Mouse (Mus musculus) spleen, adult 2 months (tissue): ENCODE data around the gene Chrm3. TPM values are rescaled to one million over a fixed set of nuclear protein-coding genes. Genes with fewer than 3 reads are reported as not detected.

Experiments
- DNase-seq, 2 experiments: peaks; one replicate each; pipeline versions ENCODE4 v3.0.0 to v3.0.0-alpha.2; 2012 to 2021; ENCODE audit warnings: low spot score in 2 of 2, low read depth in 1 of 2
- H3K27ac ChIP-seq: fragments of 200-500 bp; 2 replicates; pipeline ENCODE4 v1.5.1; 2012; ENCODE audit warnings: low read length, inconsistent platforms; ENCODE audit not compliant: insufficient read depth
- H3K27me3 ChIP-seq: fragments of 200-500 bp; 2 replicates; pipeline ENCODE4 v1.6.1; 2012; ENCODE audit warnings: mild to moderate bottlenecking, moderate library complexity, low read length, inconsistent platforms; ENCODE audit not compliant: control insufficient read depth, insufficient read depth
- H3K36me3 ChIP-seq: fragments of 200-500 bp; 2 replicates; pipeline ENCODE4 v1.6.1; 2012; ENCODE audit warnings: mild to moderate bottlenecking, low read length, inconsistent platforms; ENCODE audit not compliant: control insufficient read depth, insufficient read depth
- H3K4me1 ChIP-seq: fragments of 200-500 bp; 2 replicates; pipeline ENCODE4 v1.6.1; 2011; ENCODE audit warnings: inconsistent platforms; ENCODE audit not compliant: control insufficient read depth, insufficient read depth, insufficient read length
- H3K4me3 ChIP-seq: fragments of 200-500 bp; 2 replicates; pipeline ENCODE4 v1.5.1; 2011; ENCODE audit warnings: mild to moderate bottlenecking, inconsistent platforms; ENCODE audit not compliant: insufficient read depth, insufficient read length; ENCODE audit errors: extremely low read depth
- CTCF ChIP-seq: fragments of 200-500 bp; IDR thresholded peaks from 2 replicates; pipeline ENCODE4 v1.5.1; 2011; ENCODE audit warnings: mild to moderate bottlenecking, inconsistent platforms; ENCODE audit not compliant: insufficient read depth, insufficient read length, insufficient replicate concordance; ENCODE audit errors: extremely low read depth
- POLR2A ChIP-seq: fragments of 200-500 bp; IDR thresholded peaks from 2 replicates; pipeline ENCODE4 v1.6.1; 2011; ENCODE audit warnings: low read depth, low read length, inconsistent platforms
- WGBS: fragments of 180-500 bp; shearing (Covaris S2); methylation state at CpG from one replicate; pipeline ENCODE4 v1.1.7; 2018; 5-methylcytosine and 5-hydroxymethylcytosine counted together
- polyA plus RNA-seq: library from polyadenylated mRNA; depleted of rRNA; stranded (reverse); fragments of >200 nt; gene quantifications from 2 replicates; pipeline ENCODE4 v1.2.3, GENCODE M21; 2012

Chrm3 gene
- polyA plus RNA-seq, 1 experiment: 0.58 TPM

DNA sequence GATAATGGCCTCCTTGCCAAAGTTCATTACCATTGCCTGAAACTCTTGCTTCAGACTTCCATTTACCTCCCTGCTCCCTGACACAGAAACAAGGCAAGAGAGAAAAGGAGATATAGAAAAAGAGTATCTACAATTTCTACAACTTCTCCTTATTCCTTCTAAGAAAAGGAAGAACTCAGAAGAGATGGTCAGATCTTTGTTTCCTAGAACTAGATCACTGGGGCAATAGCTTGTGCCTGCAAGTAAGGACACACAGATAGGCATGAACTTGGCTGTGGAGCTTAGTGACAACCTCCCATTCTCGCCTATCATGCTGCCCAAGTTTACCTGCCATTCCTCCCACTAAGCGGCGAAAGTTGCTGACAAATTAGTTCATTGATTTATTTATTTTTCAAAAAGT lies 96.9 kb downstream of the Chrm3 start:
- H3K4me3 ChIP-seq: no peak overlapping the region

DNA sequence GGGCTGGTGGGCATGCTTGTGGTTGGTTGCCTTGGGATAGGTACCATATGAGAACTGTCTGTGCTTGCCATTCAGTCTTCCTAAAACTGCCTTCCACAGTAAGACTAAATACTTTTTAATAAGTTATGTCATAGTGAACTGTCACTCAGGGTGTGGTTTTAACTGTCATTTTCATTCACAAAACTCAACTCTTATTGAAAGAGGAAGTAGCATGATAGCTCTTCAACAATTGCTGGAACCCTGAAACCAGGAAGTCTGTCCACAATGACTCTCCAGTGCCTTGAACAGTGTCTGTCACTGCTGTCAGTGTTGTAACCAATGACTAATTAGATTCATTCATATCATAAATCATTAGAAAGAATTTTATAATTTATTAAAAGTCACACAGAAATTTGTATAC lies 107.6 kb downstream of the Chrm3 start:
- Histone ChIP-seq H3K27ac (no peak overlapping the region), H3K4me1 (no peaks in the 10 kb centered on the region), H3K27me3 (no peaks in the 10 kb centered on the region), H3K36me3 (no peaks in the 10 kb centered on the region), H3K4me3 (no peak overlapping the region)
- DNase-seq: peak in 1 of 2 experiments; percentile 3
- no peak for TF ChIP-seq CTCF
- TF ChIP-seq POLR2A: no peak

More for the DNA sequence above, 96.9 kb downstream of the Chrm3 start:
- Histone ChIP-seq H3K27me3 (no peaks in the 10 kb centered on the region), H3K4me1 (no peaks in the 10 kb centered on the region), H3K27ac (no peak overlapping the region), H3K36me3 (no peaks in the 10 kb centered on the region)
- TF ChIP-seq POLR2A (no peak), CTCF (no peak)
- WGBS: 89% methylated on average over 3 of the region's 3 CpGs
- DNase-seq: no peak

DNA sequence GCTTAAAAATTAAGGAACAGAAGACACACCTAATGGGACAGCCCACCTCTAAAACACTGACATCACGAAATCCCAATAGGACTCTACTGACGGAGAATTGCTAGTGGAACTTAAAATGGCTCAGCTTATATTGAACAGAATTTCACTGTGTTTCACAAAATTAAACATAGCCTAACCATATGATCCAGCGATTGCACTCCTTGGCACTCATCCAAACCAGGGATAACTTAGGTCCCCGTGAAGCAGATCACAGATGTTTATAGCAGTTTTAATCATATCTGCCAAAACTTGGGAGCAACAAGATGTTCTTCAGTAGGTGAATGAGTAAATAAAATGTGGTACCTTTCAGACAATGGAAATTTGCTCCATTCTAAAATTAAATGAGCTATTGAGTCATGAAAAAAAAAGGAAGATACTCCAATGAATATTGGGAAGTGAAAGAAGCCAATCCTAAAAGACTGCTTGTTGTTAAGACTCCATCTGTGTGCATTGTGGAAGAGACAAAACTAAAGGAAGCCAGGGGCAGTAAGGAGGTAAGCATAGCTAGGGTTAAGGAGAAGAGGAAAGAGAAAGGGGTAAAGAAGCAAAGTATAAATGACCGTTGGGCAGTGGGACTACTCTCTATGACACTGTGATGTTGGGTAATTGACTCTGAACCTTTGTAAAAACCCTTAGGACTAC lies 109.0 kb downstream of the Chrm3 start:
- DNase-seq: no peak
- no peak overlapping the region for H3K4me3 ChIP-seq
- H3K4me1 ChIP-seq: no peaks in the 10 kb centered on the region
- no peaks in the 10 kb centered on the region for H3K27me3 ChIP-seq
- no peak for TF ChIP-seq POLR2A
- no peak for TF ChIP-seq CTCF
- no peaks in the 10 kb centered on the region for H3K36me3 ChIP-seq
- 83% methylated on average over 5 of the region's 5 CpGs for WGBS
- H3K27ac ChIP-seq: no peak overlapping the region

DNA sequence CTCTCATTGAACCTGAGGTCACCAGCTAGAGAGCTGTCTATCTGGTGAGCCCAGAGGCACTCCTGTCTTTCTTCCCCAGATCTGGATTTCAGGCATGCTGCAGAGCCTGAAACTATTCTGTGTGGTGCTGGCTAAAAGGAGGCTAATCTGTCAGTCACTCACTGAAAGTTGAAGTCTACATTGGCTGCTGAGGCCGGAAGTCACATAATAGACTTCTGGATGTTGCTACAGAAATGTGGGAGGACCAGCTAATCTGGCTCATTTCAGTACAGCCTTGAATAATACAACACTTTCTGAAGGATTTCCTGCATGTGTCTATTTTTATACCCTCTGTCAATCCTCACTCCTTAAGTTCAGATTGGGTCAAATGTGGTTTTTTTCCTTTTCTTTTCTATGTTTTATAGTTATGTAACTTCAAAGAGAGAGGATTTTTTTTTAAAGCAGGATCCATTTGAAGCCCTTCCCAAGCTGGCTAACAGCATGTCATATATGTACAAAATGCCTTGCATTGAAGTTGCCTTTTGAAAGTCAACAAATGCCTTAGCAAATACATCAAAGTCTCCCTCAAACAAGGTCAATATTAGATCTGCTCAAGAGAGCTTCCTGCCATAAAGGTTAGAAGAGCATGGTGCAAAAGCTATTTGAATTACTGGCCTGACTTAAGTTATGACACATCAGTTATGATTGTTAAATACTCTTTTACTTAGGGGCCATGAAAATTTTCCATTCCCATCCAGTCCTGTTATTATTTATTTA lies 116.2 kb downstream of the Chrm3 start:
- no peaks in the 10 kb centered on the region for H3K4me1 ChIP-seq
- TF ChIP-seq CTCF (no peak), POLR2A (no peak)
- DNase-seq: no peak
- no peak overlapping the region for H3K27ac ChIP-seq
- 20% methylated on average over 1 of the region's 1 CpGs for WGBS
- no peaks in the 10 kb centered on the region for H3K27me3 ChIP-seq
- H3K36me3 ChIP-seq: no peaks in the 10 kb centered on the region
- no peak overlapping the region for H3K4me3 ChIP-seq

DNA sequence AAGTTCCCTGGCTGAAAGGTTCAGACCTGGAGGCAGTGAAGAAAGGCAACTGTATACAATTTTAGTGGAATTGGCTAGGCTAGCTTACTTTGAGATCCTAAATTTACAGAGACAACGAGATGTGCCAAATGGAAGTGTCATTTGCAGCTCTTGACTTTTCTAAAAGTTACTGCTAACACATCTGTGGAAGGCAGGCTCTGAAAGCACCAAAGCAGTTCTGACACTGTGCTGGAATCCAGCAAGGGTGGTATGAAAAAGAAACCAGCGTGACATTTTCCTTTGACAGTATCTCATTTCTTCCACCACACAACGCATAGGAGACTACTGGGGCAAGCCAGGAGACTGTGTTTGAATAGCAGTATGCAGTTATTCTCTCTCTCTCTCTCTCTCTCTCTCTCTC lies 120.4 kb downstream of the Chrm3 start:
- H3K36me3 ChIP-seq: no peaks in the 10 kb centered on the region
- no peaks in the 10 kb centered on the region for H3K4me1 ChIP-seq
- H3K4me3 ChIP-seq: no peak overlapping the region
- no peaks in the 10 kb centered on the region for H3K27me3 ChIP-seq
- 95% methylated on average over 3 of the region's 3 CpGs for WGBS
- TF ChIP-seq CTCF (no peak), POLR2A (no peak)
- no peak overlapping the region for H3K27ac ChIP-seq
- no peak for DNase-seq

DNA sequence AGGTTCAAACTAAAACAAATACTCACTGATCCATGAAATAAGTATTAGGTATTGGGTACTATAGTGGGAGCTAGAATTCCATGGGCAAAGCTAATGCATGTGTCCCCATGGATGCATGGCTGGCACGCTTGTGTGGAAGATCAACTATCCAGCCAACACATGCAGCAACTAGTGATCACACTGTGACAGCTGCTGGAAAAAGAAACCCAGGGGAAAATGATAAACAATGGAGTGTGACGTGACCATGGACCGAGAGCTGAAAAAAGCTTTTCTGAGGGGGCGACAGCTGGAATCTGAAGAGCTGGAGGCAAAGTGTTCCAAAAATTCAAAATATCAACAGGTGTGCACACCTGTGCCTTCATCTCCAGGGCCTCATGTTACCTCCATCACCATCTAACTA lies 120.8 kb downstream of the Chrm3 start:
- 92% methylated on average over 4 of the region's 4 CpGs for WGBS

DNA sequence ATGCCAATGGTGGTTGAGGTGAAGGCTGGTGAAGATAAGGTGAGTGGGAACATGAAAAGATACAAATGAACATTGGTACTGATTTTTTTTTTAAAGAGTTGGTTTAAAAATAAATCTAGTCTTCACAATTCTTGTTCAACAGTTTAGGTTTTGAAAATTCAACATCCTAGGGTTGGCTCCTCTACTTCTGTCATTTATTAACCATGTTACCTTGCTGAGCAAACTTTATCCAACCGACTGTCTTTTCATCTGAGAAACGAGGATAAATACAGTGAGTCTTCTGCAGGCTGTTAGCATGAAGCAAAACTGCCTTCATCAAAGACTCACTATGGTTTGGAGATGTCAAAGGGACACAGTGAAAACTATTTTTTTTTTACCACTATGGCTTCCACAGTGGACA lies 123.0 kb downstream of the Chrm3 start:
- 76% methylated on average over 2 of the region's 2 CpGs for WGBS
- no peak for DNase-seq
- no peaks in the 10 kb centered on the region for H3K27me3 ChIP-seq
- TF ChIP-seq POLR2A: no peak
- TF ChIP-seq CTCF: no peak
- H3K36me3 ChIP-seq: no peaks in the 10 kb centered on the region
- H3K4me3 ChIP-seq: no peak overlapping the region
- H3K27ac ChIP-seq: no peak overlapping the region
- H3K4me1 ChIP-seq: no peaks in the 10 kb centered on the region

More for the DNA sequence above, 120.8 kb downstream of the Chrm3 start:
- no peak overlapping the region for H3K27ac ChIP-seq
- no peak for DNase-seq
- no peak overlapping the region for H3K4me3 ChIP-seq
- TF ChIP-seq POLR2A (no peak), CTCF (no peak)
- no peaks in the 10 kb centered on the region for H3K4me1 ChIP-seq
- H3K27me3 ChIP-seq: no peaks in the 10 kb centered on the region
- no peaks in the 10 kb centered on the region for H3K36me3 ChIP-seq
